Mouse (Mus musculus) cerebellum, adult 11 months (tissue): ENCODE measurements around the gene Rbfox2.

Experiments used
- DNase-seq: peaks from one replicate; pipeline ENCODE4 v3.0.0; 2022

The Rbfox2 gene

GRCm38 (mm10) chr15:77174018-77174417, 132.8 kb downstream of the Rbfox2 start:
- DNase-seq, result no peak

DNA sequence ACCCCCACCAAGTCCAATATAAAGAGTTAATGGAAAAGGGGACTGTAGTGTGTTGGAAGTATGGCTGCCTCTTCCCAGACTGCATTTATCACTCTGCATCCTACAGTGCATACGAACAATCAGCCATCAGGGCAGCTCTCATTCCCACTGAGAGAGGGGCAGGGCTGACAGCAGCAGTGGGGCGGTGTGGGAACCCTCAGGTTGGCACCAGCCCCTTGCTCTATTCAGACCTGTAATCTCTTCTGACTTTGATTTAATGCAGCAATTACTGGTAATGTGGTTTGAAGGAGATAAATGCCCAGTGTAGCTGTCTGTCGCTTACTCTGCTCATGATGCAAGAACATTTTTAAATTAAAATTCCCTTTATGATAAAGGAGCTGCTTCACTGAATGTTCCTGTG, 134.4 kb downstream of the Rbfox2 start:
- DNase-seq, result no peak

DNA sequence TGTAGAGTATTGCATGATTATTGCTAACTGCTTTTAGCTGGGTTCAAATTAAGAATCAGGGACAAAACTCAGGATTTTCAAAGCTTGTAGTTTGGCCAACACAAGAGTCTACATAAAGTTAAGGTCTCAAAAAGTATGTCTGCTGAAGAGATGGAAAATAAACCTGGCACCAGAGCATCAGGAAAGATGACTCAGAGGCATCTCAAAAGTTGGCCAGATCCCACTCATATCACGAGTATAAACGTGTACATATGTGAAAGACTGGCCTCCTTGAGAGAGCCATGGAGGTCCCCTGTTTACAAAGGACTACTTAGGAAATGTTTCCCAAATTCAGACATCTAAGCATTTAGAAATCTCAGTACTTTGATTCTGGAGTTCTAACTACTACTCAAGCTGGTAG, 138.0 kb downstream of the Rbfox2 start:
- no peak for DNase-seq

- no peak for DNase-seq
These were observed 140.5 kb downstream of the Rbfox2 start for GRCm38 (mm10) chr15:77166225-77166732.

DNA sequence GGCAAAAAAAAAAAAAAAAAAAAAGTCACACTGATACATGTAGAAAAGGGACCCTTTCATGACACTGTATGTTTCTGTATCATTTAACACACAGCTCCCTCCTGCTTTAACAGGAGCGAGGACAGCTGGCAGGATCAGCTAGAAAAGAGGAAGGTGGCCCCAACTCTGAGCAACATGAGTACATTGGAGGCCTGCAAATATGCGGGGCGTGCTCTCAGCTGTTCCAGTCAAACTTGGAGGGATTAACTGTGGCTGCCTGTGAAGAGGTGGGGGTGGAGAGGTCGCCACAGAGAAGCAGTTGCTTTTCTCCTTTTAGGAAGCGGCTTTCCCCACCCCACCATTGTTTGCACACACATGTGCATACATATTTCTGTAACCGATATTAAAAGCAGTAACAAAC, 143.5 kb downstream of the Rbfox2 start:
- no peak for DNase-seq

DNA sequence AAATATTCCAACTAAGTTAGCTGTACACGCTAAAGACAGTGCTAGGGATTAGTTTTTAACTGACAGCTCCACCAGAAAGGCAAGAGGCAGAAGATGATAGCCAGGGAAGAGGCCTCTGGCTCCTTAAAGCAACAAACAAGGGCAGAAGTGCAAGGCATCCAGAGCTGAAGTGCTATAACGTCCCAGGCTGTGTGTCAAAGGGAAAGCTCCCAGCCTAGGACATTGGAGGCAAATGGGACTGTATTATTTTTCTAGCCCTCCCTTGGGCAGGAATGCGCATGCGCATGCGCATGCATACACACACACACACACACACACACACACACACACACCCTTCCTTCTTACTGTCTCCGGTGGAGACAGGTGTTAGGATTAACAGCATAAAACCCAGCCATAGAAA, 143.9 kb downstream of the Rbfox2 start:
- no peak for DNase-seq

DNA sequence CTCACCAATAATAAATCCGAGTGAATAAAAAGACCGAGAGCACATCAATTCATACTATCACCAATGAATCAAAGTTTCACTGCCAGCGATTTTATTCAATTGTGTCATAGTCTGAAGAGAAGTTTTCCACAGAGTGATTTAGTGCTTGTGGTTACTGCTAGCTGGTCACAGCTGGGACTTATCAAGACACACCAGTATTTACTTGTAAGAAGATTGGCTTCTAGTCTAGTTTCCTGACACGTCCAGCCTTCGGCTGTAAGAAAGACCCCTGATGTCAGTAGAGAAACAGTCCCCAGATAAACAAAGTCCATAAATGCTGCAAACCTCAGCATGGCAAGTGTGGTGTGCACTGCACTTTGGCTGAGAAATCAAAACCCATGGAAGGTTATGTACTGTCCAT, 145.4 kb downstream of the Rbfox2 start:
- DNase-seq, result no peak

DNA sequence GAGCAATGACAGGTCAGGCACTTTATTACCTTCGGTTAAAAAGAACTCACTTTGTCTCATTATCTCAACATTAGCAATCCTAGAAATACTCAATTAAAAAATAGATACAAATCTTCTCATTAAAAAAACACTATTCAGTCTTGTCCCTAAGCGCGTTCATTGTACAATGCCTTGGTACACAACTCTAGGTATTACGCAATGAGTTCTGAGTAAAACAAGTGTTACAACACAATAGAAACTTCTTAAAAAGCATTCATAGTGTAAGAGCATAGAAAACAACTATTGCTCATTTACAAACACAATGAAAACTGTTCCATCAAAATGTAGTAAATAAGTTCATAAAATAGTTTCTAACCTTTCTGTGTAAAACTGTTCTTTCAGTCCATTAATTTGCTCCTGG, 146.0 kb downstream of the Rbfox2 start:
- no peak for DNase-seq

DNA sequence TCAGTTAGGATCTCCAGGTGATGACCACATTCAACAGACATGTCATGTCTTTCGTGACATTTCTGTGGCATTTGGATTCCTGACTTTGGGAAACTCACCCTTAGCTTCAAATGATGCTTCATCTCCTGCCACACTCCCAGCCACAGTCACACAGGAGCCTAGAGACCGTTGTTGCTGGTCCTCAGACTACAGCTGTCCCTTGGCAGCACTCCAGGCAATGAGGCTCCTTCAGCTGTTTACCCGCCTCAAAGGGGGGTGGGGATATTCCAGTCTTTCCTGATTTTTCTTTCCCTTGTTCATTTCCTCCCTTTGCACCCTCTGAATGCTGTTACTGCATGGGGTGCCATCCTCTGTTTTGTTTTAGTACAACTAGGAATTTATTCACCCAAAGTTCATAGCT, 150.3 kb downstream of the Rbfox2 start:
- DNase-seq, result peak; percentile 45

DNA sequence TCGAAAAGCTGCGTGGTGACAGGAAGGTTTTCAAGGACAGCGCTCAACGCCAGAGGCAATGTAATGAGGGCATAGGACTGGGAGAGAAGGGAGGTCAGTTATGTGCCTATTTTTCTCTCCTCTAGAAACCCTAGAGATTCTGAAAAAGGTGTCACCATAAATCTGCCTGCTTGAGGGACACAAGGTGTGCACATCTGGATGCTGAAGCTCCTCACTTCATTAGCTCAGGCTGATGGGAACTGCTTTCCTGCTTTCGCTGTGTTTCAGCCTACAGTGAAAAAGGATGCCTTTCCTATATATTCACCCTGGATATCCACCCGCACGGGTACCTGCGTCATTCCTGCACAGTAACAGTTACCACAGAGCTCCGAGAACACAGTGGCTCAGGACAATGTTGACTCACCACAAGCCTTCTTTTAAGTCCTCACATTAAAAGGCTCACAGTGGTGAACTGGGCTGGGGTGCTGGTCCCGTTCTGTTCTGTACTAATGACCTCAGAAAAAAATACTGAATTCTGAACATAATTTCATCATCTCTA, 152.5 kb downstream of the Rbfox2 start:
- no peak for DNase-seq

- peak; percentile 68 for DNase-seq
These were observed 153.2 kb downstream of the Rbfox2 start for GRCm38 (mm10) chr15:77153625-77154024.

DNA sequence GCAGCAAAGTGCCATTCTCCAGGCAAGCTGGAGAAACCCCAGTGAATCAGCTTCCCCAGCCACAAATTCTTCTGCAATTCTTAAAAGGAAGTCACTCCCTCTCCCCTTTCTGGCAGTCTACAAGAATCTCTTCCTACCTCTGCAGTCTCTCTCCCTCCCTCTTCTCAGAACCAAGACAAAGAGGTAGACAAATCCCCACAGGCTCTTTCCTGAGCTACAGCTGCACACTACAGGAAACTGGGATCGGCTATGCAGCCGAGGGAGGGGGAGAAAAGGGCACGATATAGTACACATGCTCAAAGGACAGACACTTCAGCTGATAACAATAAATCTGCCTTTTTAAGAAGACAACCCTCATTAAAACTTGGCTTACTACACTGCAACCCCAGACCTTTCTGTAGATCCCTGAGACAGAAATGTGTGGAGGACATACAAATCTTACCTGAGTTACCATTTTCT, 153.7 kb downstream of the Rbfox2 start:
- DNase-seq, result no peak

DNA sequence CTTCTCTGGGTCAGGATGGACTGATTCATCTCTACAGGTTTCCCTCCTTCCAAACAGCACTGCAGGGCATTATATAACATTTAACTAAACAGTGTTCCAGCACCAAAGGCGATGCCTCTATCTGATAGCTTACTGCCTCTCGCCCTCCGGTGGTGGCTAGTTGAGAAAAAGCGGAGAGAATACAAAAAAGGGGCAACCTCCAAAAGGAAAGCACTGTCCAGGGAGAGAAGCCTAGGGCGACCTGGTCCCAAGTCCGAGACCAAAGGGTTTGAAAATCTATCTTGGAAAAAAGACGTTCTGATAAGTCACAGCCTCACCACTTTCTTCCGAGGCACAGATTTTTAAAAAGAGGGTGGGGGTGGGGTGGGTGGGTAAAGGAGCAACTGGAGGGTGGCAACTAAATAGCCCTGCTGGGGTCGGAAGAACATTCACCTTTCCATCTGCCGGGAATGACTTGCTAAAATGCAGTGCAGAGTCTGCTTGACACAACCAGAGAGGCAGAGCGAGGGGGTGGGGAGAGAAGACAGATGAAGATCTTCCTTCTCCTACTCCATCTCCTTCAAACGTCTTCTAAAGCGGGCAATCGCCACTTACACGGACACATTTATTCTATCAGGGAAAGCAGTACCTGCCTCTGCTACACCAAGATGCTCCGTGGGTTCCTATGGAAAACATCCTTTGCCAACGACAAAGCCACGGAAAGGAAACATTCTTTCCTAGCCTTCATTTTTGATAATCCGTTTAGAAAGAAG, 154.3 kb downstream of the Rbfox2 start:
- peak; percentile 49 for DNase-seq

GRCm38 (mm10) chr15:77151816-77152215, 155.0 kb downstream of the Rbfox2 start:
- DNase-seq, result no peak

- DNase-seq, result no peak
These were observed 155.6 kb downstream of the Rbfox2 start for GRCm38 (mm10) chr15:77151178-77151577.

- peak; percentile 25 for DNase-seq
These were observed 156.4 kb downstream of the Rbfox2 start for GRCm38 (mm10) chr15:77150424-77150841.

DNA sequence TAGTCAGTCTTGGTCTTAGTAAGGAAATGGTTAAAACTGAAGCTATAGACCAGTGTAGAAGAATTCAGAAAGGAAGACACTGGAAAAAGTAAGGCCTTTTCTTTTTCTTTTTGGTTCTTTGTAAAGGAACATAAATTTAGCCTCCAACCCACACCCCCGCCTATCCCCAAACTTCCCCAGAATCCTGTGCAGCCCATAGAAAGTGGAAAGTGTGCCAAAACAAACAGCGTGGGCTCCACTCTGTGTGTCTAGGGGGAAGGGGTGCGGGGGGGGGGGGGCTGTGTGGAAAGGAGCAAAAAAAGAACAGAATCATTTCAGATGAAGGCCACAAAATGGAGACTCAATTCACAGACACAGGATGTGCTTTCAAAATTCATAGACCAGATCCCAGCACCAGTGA, 156.8 kb downstream of the Rbfox2 start:
- no peak for DNase-seq

GRCm38 (mm10) chr15:77149551-77149950, 157.3 kb downstream of the Rbfox2 start:
- DNase-seq, result no peak

GRCm38 (mm10) chr15:77146942-77147341, 159.9 kb downstream of the Rbfox2 start:
- no peak for DNase-seq

- no peak for DNase-seq
These were observed 161.8 kb downstream of the Rbfox2 start for GRCm38 (mm10) chr15:77144960-77145359.

DNA sequence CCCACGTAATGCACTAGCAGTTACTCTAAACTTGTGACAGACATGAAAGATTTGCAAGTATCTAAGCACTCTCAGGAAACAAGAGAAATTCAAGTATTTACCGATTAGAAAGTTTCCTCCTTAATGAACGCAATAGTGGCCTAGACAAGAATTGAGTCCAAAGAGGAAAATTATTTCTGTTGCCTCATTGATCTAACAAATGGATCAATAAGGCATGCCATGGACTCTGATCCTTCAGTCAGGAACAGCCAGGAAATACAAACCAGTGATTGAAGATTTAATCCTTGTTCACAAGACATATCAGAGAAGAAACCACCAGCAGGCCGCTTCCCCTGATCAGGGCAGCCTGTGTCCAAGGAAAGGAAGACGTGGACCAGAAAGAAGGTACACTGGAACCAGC, 164.0 kb downstream of the Rbfox2 start:
- DNase-seq, result no peak

GRCm38 (mm10) chr15:77142352-77142751, 164.5 kb downstream of the Rbfox2 start:
- no peak for DNase-seq

- DNase-seq, result peak; percentile 35
These were observed 165.1 kb downstream of the Rbfox2 start for GRCm38 (mm10) chr15:77141711-77142110.

GRCm38 (mm10) chr15:77138282-77138681, 168.5 kb downstream of the Rbfox2 start:
- DNase-seq, result no peak

DNA sequence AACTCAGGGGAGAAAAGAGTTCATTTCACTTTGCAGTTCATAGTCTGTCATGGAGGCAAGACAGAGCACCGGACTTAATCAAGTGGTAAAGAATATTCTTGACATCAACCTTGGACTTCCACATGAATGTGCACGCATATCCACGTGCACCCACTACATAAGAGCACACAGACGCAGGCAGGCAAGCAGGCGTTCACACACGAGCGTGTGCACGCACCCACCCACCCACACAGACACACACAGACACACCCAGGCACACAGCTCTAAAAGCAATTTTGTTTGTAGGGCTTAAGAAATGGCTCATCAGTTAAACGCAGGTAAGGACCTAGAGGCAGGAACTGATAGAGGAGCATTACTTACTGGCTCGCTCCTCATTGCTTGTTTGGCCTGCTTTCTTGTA, 172.3 kb downstream of the Rbfox2 start:
- DNase-seq, result no peak
